14 mouse cellular contexts compared by ENCODE assay signal in genomic region chr1:189293679-189294406, GRCm38 (mm10).
DNase-seq lines count a peak whose midpoint lies in the region.
"Had no signal": no experiment of that assay in that cellular context is flagged by ENCODE, and none has a peak within 500 bp of the region (broad histone marks: within the 10 kb centered on the region; RNA-seq: fewer than 3 reads in every experiment).

No protein-coding gene starts in this region.

- peak; percentile 76 for DNase-seq in adrenal gland, adult 2 months
- DNase-seq in adrenal gland, adult 18-20 months (ENCODE audit: low spot score in 2 of 2), result no peak
- DNase-seq in adrenal gland, adult 8-10 months, result peak; percentile 60
- peak; percentile 18 for DNase-seq in adrenal gland, postnatal 25 days
- peak; percentile 75 for DNase-seq in gonadal fat pad, adult 2 months (ENCODE audit: low read depth)
- DNase-seq in urinary bladder, postnatal 4 days (ENCODE audit: low spot score in 2 of 2), result no peak
- no peak for DNase-seq in left cerebral cortex, adult 8-10 months (ENCODE audit: low spot score in 2 of 2)
- DNase-seq: B cell, adult 2 months; cerebellum, adult 11 months; cerebellum, adult 2 months; cerebellum, adult 9-11 months; gastrocnemius, postnatal 10 days; gastrocnemius, postnatal 36 days; kidney, adult 2 months had no signal

Comparison
In these comparisons a context has a peak if more than half of its experiments do, and no peak if none do; other contexts are left out.
1. DNase-seq: peak in adrenal gland, adult 2 months (single experiment), adrenal gland, adult 8-10 months (single experiment), adrenal gland, postnatal 25 days (single experiment) and gonadal fat pad, adult 2 months (single experiment); none in adrenal gland, adult 18-20 months (0 of 2), urinary bladder, postnatal 4 days (0 of 2) and left cerebral cortex, adult 8-10 months (0 of 2).